Mouse (Mus musculus): Measurements from ENCODE around the gene Syk. TPM values are rescaled to one million over a fixed set of nuclear protein-coding genes. Genes with fewer than 3 reads are reported as not detected.

Syk gene
- polyA plus RNA-seq, 1 experiment from 2014 or later = 3.4 TPM

- H3K4me2 ChIP-seq (ENCODE audit: low read length) = no peak overlapping the region
- H3K27ac ChIP-seq (ENCODE audit: low read depth) = no peak overlapping the region
- no peaks in the 10 kb centered on the region for H3K36me3 ChIP-seq (ENCODE audit: control insufficient read depth, insufficient read depth, low read length)
- H3K9me3 ChIP-seq (ENCODE audit: control insufficient read depth, low read length) = no peaks in the 10 kb centered on the region
- no peak overlapping the region for H3K9ac ChIP-seq (ENCODE audit: low read length)
- no peak for DNase-seq (ENCODE audit: low spot score)
- H3K4me1 ChIP-seq (replicated peaks; ENCODE audit: control insufficient read depth, insufficient read depth, low read length) = no peaks in the 10 kb centered on the region
- H3K4me3 ChIP-seq (ENCODE audit: low read depth, low read length) = no peak overlapping the region
- no peak for ATAC-seq (replicated peaks; ENCODE audit: low FRiP score, low TSS enrichment, low read depth)
- 70% methylated on average over 2 of the region's 2 CpGs for WGBS
- no peaks in the 10 kb centered on the region for H3K27me3 ChIP-seq (replicated peaks; ENCODE audit: control insufficient read depth, insufficient read depth, low read length)
Observed at GRCm38 (mm10) chr13:52574311-52574710, 8.7 kb upstream of the Syk start.

DNA sequence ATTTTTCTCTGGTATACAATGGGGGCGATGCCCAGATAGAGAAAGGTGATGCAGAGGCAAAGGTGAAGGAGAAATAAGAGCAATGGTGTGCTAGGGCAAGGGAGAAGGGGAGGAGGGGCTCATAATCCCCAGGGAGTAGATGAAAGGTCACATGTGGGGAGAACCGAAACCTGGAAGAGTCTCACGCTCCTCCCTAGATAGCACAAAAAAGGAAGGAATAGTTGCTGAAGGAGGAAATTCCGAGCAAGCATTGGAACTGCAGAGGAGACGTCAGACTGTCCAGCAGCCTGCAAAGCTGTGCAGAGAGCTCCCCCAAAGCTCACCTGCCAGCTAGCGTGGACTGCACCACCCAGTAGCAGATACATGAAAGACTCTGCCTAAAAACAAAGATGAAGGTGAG lies 7.5 kb upstream of the Syk start:
- 85% methylated on average over 6 of the region's 6 CpGs for WGBS

DNA sequence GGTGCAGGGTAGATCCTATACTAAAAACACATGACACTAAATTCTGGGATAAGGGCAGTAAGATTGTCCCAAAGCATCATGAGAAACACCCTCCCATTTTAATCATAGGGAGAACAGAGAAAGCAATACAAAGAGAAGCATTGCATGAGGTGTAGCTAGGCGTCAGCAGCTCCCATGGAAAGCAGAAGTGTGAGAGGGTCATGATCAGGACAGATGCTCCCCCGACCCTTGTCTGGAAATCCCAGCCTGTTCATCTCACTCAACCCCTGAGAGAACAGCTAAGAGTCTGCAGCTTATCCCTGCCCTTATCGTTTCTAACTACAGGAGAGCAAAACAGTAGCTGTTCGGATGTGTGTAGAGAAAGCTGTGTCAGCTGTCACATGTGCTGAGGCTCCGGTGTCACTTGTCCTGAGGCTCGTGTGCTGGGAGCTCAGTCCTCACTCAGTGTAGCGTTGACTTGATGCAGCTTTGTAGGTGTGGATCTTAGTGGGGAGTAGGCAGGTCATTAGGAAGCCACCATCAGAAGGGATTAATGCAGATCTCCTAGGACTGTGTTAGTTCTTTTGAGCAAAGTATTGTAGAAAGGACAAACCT lies 6.9 kb upstream of the Syk start:
- H3K9me3 ChIP-seq (ENCODE audit: control insufficient read depth, low read length) = no peaks in the 10 kb centered on the region
- H3K4me3 ChIP-seq (ENCODE audit: low read depth, low read length) = no peak overlapping the region
- no peak overlapping the region for H3K4me2 ChIP-seq (ENCODE audit: low read length)
- H3K27me3 ChIP-seq (replicated peaks; ENCODE audit: control insufficient read depth, insufficient read depth, low read length) = no peaks in the 10 kb centered on the region
- no peak overlapping the region for H3K9ac ChIP-seq (ENCODE audit: low read length)
- ATAC-seq (replicated peaks; ENCODE audit: low FRiP score, low TSS enrichment, low read depth) (no peak), DNase-seq (ENCODE audit: low spot score) (no peak)
- no peak overlapping the region for H3K27ac ChIP-seq (ENCODE audit: low read depth)
- no peaks in the 10 kb centered on the region for H3K4me1 ChIP-seq (replicated peaks; ENCODE audit: control insufficient read depth, insufficient read depth, low read length)
- H3K36me3 ChIP-seq (ENCODE audit: control insufficient read depth, insufficient read depth, low read length) = no peaks in the 10 kb centered on the region
- 65% methylated on average over 7 of the region's 7 CpGs for WGBS

More for the DNA sequence above, 7.5 kb upstream of the Syk start:
- Histone ChIP-seq H3K4me1 (replicated peaks; ENCODE audit: control insufficient read depth, insufficient read depth, low read length) (no peaks in the 10 kb centered on the region), H3K9ac (ENCODE audit: low read length) (no peak overlapping the region), H3K4me3 (ENCODE audit: low read depth, low read length) (no peak overlapping the region), H3K36me3 (ENCODE audit: control insufficient read depth, insufficient read depth, low read length) (no peaks in the 10 kb centered on the region), H3K4me2 (ENCODE audit: low read length) (no peak overlapping the region), H3K27me3 (replicated peaks; ENCODE audit: control insufficient read depth, insufficient read depth, low read length) (no peaks in the 10 kb centered on the region), H3K27ac (ENCODE audit: low read depth) (no peak overlapping the region), H3K9me3 (ENCODE audit: control insufficient read depth, low read length) (no peaks in the 10 kb centered on the region)
- ATAC-seq (replicated peaks; ENCODE audit: low FRiP score, low TSS enrichment, low read depth) (no peak), DNase-seq (ENCODE audit: low spot score) (no peak)

DNA sequence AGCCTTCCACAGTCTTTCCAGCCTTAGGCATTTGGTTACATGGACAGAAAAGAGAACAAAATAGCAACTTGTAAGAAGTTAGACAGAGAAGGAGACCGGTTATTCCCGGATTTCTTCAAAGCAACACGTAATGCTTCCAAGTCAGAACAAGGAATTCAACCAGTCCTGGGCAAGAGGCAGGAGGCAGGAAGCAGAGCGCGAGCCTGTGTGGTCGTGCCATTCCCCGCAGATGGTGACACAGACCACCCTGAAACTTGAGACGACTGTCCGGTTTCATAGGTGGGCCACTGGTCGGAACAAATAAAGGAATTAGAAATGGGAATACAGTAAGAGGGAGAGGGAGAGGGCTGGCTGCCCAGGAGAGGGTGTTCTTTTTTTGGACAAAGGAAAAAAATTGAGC lies 6.1 kb upstream of the Syk start:
- Histone ChIP-seq H3K9ac (ENCODE audit: low read length) (no peak overlapping the region), H3K4me2 (ENCODE audit: low read length) (no peak overlapping the region), H3K27ac (ENCODE audit: low read depth) (no peak overlapping the region), H3K27me3 (replicated peaks; ENCODE audit: control insufficient read depth, insufficient read depth, low read length) (no peaks in the 10 kb centered on the region), H3K4me1 (replicated peaks; ENCODE audit: control insufficient read depth, insufficient read depth, low read length) (no peaks in the 10 kb centered on the region), H3K36me3 (ENCODE audit: control insufficient read depth, insufficient read depth, low read length) (no peaks in the 10 kb centered on the region), H3K9me3 (ENCODE audit: control insufficient read depth, low read length) (no peaks in the 10 kb centered on the region), H3K4me3 (ENCODE audit: low read depth, low read length) (no peak overlapping the region)
- no peak for DNase-seq (ENCODE audit: low spot score)
- 27% methylated on average over 10 of the region's 10 CpGs for WGBS
- no peak for ATAC-seq (replicated peaks; ENCODE audit: low FRiP score, low TSS enrichment, low read depth)

GRCm38 (mm10) chr13:52577326-52577920 lies 5.5 kb upstream of the Syk start:
- Histone ChIP-seq H3K36me3 (ENCODE audit: control insufficient read depth, insufficient read depth, low read length) (no peaks in the 10 kb centered on the region), H3K4me2 (ENCODE audit: low read length) (no peak overlapping the region), H3K27ac (ENCODE audit: low read depth) (no peak overlapping the region), H3K9ac (ENCODE audit: low read length) (no peak overlapping the region), H3K4me1 (replicated peaks; ENCODE audit: control insufficient read depth, insufficient read depth, low read length) (no peaks in the 10 kb centered on the region), H3K27me3 (replicated peaks; ENCODE audit: control insufficient read depth, insufficient read depth, low read length) (0 out of 2 replicates have a peak, but pooled peaks cover 2% of the 10 kb centered on the region), H3K4me3 (ENCODE audit: low read depth, low read length) (no peak overlapping the region), H3K9me3 (ENCODE audit: control insufficient read depth, low read length) (no peaks in the 10 kb centered on the region)
- DNase-seq (ENCODE audit: low spot score) (no peak), ATAC-seq (replicated peaks; ENCODE audit: low FRiP score, low TSS enrichment, low read depth) (no peak)
- WGBS = 68% methylated on average over 3 of the region's 3 CpGs

DNA sequence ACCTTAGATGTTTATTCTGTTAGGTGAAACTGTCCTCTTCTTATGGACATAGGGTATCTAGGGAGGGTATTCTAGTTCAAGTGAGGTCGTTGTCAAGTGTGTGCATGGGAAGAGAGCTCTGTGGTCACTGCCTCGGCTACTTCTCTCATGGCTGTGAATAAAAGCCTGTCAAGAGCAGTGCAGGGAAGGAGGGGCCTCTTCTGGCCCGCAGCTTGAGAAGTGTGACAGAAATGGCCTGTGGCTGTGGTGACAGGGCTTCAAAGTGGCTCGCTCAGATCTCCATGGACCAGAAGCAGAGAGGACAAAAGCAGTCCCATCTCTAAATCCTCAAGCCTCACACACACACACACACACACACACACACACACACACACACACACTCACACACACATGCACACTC lies 5.0 kb upstream of the Syk start:
- ATAC-seq (replicated peaks; ENCODE audit: low FRiP score, low TSS enrichment, low read depth) = no peak
- H3K9me3 ChIP-seq (ENCODE audit: control insufficient read depth, low read length) = no peaks in the 10 kb centered on the region
- no peak for DNase-seq (ENCODE audit: low spot score)
- H3K36me3 ChIP-seq (ENCODE audit: control insufficient read depth, insufficient read depth, low read length) = no peaks in the 10 kb centered on the region
- no peak overlapping the region for H3K4me2 ChIP-seq (ENCODE audit: low read length)
- H3K4me3 ChIP-seq (ENCODE audit: low read depth, low read length) = no peak overlapping the region
- WGBS = 51% methylated on average over 4 of the region's 4 CpGs
- H3K9ac ChIP-seq (ENCODE audit: low read length) = no peak overlapping the region
- no peaks in the 10 kb centered on the region for H3K4me1 ChIP-seq (replicated peaks; ENCODE audit: control insufficient read depth, insufficient read depth, low read length)
- no peak overlapping the region for H3K27ac ChIP-seq (ENCODE audit: low read depth)
- 0 out of 2 replicates have a peak, but pooled peaks cover 3% of the 10 kb centered on the region for H3K27me3 ChIP-seq (replicated peaks; ENCODE audit: control insufficient read depth, insufficient read depth, low read length)

DNA sequence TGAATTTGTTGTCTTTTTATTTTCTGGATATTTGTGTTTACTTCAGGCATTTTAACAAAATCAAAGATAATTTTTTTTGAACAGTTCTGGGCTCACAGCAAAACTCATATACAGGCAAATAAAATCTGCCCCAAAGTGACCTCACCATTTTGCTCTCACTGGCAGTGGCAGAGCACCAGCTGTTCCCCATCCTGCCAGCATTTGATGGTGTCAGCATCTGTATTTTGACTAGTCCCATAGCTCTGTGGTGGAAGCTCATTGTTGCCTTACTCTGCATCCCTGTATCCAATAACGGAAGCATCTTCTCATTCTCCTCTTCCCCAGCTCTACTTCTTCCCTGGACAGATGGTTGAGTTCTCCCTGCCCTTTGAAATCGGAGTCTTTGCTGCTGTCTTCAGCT lies 4.2 kb upstream of the Syk start:
- H3K27ac ChIP-seq (ENCODE audit: low read depth) = no peak overlapping the region
- DNase-seq (ENCODE audit: low spot score) (no peak), ATAC-seq (replicated peaks; ENCODE audit: low FRiP score, low TSS enrichment, low read depth) (no peak)
- no peak overlapping the region for H3K4me3 ChIP-seq (ENCODE audit: low read depth, low read length)
- H3K4me2 ChIP-seq (ENCODE audit: low read length) = no peak overlapping the region
- H3K4me1 ChIP-seq (replicated peaks; ENCODE audit: control insufficient read depth, insufficient read depth, low read length) = no peaks in the 10 kb centered on the region; the same call in 1 of the 2 replicates
- no peaks in the 10 kb centered on the region for H3K36me3 ChIP-seq (ENCODE audit: control insufficient read depth, insufficient read depth, low read length)
- WGBS = 88% methylated on average over 2 of the region's 2 CpGs
- 0 out of 2 replicates have a peak, but pooled peaks cover 3% of the 10 kb centered on the region for H3K27me3 ChIP-seq (replicated peaks; ENCODE audit: control insufficient read depth, insufficient read depth, low read length)
- H3K9ac ChIP-seq (ENCODE audit: low read length) = no peak overlapping the region
- no peaks in the 10 kb centered on the region for H3K9me3 ChIP-seq (ENCODE audit: control insufficient read depth, low read length)

- 20% methylated on average over 9 of the region's 9 CpGs for WGBS
- no peaks in the 10 kb centered on the region for H3K36me3 ChIP-seq (ENCODE audit: control insufficient read depth, insufficient read depth, low read length)
- H3K9me3 ChIP-seq (ENCODE audit: control insufficient read depth, low read length) = no peaks in the 10 kb centered on the region
- peak overlapping the region; percentile 97 for H3K4me2 ChIP-seq (ENCODE audit: low read length)
- no peak for ATAC-seq (replicated peaks; ENCODE audit: low FRiP score, low TSS enrichment, low read depth)
- no peaks in the 10 kb centered on the region; the same call in 1 of the 2 replicates for H3K4me1 ChIP-seq (replicated peaks; ENCODE audit: control insufficient read depth, insufficient read depth, low read length)
- H3K9ac ChIP-seq (ENCODE audit: low read length) = no peak overlapping the region
- DNase-seq (ENCODE audit: low spot score) = no peak
- H3K27ac ChIP-seq (ENCODE audit: low read depth) = no peak overlapping the region
- H3K27me3 ChIP-seq (replicated peaks; ENCODE audit: control insufficient read depth, insufficient read depth, low read length) = 0 out of 2 replicates have a peak, but pooled peaks cover 3% of the 10 kb centered on the region
- H3K4me3 ChIP-seq (ENCODE audit: low read depth, low read length) = peak overlapping the region; percentile 56
Observed at GRCm38 (mm10) chr13:52582506-52582877, 481 bp upstream of the Syk start.
